Mouse (Mus musculus): ENCODE measurements around the gene 5330417C22Rik.
A peak's percentile ranks its signal among the peaks of the same experiment; 100 is the strongest.
"Not testable (repeated sequence)": the region's sequence is repeated elsewhere in the genome, so short reads cannot be mapped to it uniquely, and the experiment has no call there.

5330417C22Rik gene

GRCm38 (mm10) chr3:108533114-108533885 is 3.0 kb downstream of the 5330417C22Rik start:
- DNase-seq (ENCODE audit: low read depth, low spot score): no peak

- peak; percentile 60 for DNase-seq (ENCODE audit: low read depth, low spot score)
Measured at GRCm38 (mm10) chr3:108528489-108528888, 7.8 kb downstream of the 5330417C22Rik start.

DNA sequence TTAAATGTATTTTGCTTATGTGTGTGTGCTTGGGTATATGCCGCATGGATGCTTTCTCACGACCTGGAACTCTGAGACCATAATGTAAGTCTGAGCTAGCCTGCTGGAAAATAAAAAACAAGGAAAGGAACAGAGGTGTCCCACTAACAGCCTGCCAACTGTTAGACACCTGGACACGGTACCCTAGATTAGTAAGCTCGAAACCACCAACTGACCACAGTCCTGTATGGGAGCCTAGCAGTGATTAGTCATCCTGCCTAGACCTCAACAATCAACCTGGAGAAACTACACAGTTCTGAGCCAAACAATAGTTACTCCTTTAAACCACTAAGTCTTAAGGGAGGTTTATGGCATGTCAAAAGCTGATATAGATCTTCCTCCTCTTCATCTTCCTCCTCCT is 12.9 kb downstream of the 5330417C22Rik start:
- no peak for DNase-seq (ENCODE audit: low read depth, low spot score)

DNA sequence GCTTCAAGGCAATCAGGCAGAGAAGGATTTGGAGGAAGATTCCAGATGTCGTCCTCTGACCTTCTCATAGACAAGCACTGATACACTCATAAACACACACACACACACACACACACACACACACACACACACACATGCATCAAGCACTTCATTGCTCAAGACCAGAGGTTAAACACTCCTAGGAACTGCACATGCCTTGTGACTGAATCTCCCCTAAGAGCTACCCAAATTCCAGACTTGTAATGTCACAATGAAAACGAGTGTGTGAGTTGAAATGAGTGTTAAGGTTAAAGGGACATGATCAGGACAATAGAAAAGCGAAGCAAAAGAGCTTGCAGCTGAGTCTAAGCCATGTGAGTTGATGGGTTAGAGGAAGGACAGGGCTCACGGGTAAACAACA is 18.1 kb downstream of the 5330417C22Rik start:
- no peak for DNase-seq (ENCODE audit: low read depth, low spot score)

DNA sequence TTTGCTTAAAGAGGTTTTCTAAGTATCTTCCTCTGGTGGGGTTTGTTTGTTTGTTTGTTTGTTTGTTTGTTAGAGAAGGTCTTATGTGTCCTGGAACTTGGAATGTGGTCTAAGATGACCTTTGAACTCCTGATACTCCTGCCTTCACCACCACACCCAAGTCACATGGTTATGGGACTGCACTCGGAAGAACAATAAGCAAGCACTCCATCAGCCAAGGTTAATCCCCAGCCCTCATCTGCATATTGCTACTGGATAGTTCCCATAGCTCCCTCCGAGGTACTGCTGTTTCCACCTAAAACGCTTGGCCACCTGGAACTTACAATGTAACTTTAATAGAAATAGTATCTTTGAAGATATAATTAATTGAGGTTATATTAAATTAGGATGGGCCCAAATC is 22.9 kb downstream of the 5330417C22Rik start:
- DNase-seq (ENCODE audit: low read depth, low spot score): peak; percentile 87

GRCm38 (mm10) chr3:108510716-108511483 is 25.4 kb downstream of the 5330417C22Rik start:
- peak; percentile 46 for DNase-seq (ENCODE audit: low read depth, low spot score)

DNA sequence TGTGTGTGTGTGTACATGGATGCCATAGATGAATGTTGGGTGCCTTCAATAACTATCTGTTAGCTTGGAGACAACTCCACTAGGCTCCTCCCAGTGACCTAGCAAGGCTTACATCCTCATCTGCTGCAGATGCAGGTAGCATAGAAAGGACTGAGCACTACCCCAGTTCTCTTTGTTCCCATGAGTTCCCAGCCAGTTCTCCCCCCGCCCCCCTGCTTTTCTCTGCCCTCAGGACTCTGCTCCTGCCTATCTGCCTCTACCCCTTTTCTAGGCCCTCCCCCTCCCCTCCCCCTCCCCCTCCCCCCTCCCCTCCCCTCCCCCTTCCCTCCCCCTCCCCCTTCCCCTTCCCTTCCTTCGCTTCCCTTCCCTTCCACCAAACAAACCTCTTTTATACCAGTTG is 26.2 kb downstream of the 5330417C22Rik start:
- DNase-seq (ENCODE audit: low read depth, low spot score): no peak

- no peak for DNase-seq (ENCODE audit: low read depth, low spot score)
Measured at GRCm38 (mm10) chr3:108508745-108509474, 27.4 kb downstream of the 5330417C22Rik start.

- DNase-seq (ENCODE audit: low read depth, low spot score): no peak
Measured at GRCm38 (mm10) chr3:108503908-108504307, 32.4 kb downstream of the 5330417C22Rik start.

DNA sequence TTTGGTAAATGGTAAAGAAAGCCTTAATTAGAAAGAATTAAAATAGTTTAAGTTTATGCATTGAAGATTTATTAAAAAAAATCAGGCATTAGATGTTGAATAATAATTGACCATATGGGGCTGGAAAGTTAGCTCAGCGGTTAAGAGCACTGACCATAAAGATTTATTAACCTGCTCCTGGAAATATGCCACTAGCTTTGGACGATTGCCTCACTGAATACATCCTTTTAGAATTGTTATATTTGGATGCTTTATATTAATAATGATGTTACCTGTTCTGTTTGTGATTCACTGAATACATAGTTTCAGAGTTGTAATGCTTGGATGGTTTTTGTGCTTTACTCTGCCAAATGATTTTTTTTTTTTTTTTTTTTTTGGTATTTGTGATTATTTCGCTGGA is 34.9 kb downstream of the 5330417C22Rik start:
- DNase-seq (ENCODE audit: low read depth, low spot score): not testable (repeated sequence)

GRCm38 (mm10) chr3:108499826-108500225 is 36.5 kb downstream of the 5330417C22Rik start:
- no peak for DNase-seq (ENCODE audit: low read depth, low spot score)

GRCm38 (mm10) chr3:108497602-108498001 is 38.7 kb downstream of the 5330417C22Rik start:
- no peak for DNase-seq (ENCODE audit: low read depth, low spot score)

DNA sequence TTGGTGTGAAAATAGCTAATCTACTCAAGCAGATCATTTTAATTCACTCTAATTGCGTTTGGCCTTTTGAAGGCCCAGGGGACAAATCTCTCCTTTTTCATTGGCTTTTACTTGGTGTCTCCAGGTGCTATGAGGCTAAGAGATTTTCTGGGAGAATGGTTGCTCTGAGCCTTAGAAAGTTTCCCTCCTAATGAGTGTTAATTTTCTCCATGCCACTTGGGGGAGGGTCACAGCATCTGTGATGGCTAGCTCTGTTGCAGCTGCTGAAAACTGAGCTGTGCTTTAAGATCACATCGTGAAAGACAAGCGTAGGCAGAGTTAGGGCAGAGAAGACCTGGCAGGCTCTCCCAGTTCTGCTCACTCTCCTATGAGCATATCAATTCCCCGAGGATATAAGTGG is 40.9 kb downstream of the 5330417C22Rik start:
- no peak for DNase-seq (ENCODE audit: low read depth, low spot score)

- DNase-seq (ENCODE audit: low read depth, low spot score): no peak
Measured at GRCm38 (mm10) chr3:108494861-108495474, 41.4 kb downstream of the 5330417C22Rik start.

GRCm38 (mm10) chr3:108489968-108490367 is 46.4 kb downstream of the 5330417C22Rik start:
- DNase-seq (ENCODE audit: low read depth, low spot score): peak; percentile 69

GRCm38 (mm10) chr3:108484749-108485148 is 51.6 kb downstream of the 5330417C22Rik start:
- no peak for DNase-seq (ENCODE audit: low read depth, low spot score)

- no peak for DNase-seq (ENCODE audit: low read depth, low spot score)
Measured at GRCm38 (mm10) chr3:108478800-108479199, 57.5 kb downstream of the 5330417C22Rik start.

- DNase-seq (ENCODE audit: low read depth, low spot score): no peak
Measured at GRCm38 (mm10) chr3:108476761-108477619, 59.3 kb downstream of the 5330417C22Rik start.

DNA sequence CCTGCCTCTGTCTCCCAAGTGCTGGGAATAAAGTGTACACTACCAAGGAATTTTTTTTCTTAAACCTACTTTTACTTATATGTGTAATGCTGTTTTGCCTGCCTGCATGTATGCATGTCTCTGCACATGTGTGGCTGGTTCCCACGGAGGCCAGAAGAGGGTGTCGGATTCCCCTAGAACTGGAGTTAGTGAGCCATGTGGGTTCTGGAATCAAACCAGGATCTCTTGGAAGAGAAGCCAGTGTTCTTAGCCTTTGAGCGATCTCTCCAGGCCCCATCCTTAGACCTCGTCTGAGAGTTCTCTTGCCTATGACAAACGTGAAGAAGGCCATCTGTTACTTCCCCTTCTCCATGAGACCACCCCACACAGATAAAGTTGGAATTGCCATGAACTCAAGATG is 60.8 kb downstream of the 5330417C22Rik start:
- no peak for DNase-seq (ENCODE audit: low read depth, low spot score)

- DNase-seq (ENCODE audit: low read depth, low spot score): no peak
Measured at GRCm38 (mm10) chr3:108474969-108475368, 61.4 kb downstream of the 5330417C22Rik start.

DNA sequence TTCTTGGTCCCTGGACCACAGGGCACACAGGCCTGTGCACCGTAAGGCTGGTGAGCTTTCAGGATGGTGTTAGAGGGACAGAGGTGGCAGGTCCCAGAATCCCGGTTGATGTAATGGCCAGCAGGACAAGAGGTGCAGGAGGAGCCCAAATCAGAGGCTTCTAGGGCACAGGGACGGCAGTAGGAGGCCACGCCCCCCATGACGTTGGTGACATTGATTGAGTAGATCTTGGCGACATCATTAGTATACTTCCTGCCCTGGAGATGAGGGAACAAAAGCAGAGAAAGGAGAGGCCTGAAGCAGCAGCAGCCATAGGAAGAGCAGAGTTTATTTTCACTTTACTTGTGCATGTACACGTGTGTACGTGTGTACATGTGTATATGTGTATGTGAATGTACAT is 68.6 kb downstream of the 5330417C22Rik start:
- peak; percentile 46 for DNase-seq (ENCODE audit: low read depth, low spot score)

Measured in ZHBTc4 (cell line).